Mouse (Mus musculus): ENCODE data around the gene Msx1. TPM values are rescaled to one million over a fixed set of nuclear protein-coding genes. Genes with fewer than 3 reads are reported as not detected.

The Msx1 gene
- polyA plus RNA-seq (2016; fragmentation: Nextera tagmentation; extraction: Ambion mirVana), result 20.4 and 20.6 TPM in 2 replicates

- H3K9me3 ChIP-seq (replicated peaks), result peaks cover 2% of the 10 kb centered on the region
- H3K9ac ChIP-seq, result peak within 1 kb of the TSS; percentile 74
- no peak within 1 kb of the TSS for H3K27ac ChIP-seq (ENCODE audit: poor library complexity, severe bottlenecking)
- peak within 1 kb of the TSS; percentile 60 for H3K4me3 ChIP-seq
- peak; percentile 88 for ATAC-seq (ENCODE audit: insufficient number of reproducible peaks, low FRiP score)
- peaks cover 28% of the 10 kb centered on the region for H3K4me1 ChIP-seq (replicated peaks)
- under 1% methylated on average over 37 of the region's 37 CpGs for whole genome bisulfite sequencing
- H3K4me2 ChIP-seq, result peak within 1 kb of the TSS; percentile 92
- H3K27me3 ChIP-seq (replicated peaks), result peaks cover 90% of the 10 kb centered on the region
- H3K36me3 ChIP-seq, result no peaks in the 10 kb centered on the region
Observed at GRCm38 (mm10) chr5:37824461-37824795, at the start of gene Msx1. Msx1 (minus strand) TSS chr5:37824583.

- H3K27me3 ChIP-seq (replicated peaks), result peaks cover 13% of the 10 kb centered on the region
- no peak overlapping the region for H3K4me2 ChIP-seq
- no peak overlapping the region for H3K27ac ChIP-seq (ENCODE audit: poor library complexity, severe bottlenecking)
- H3K9ac ChIP-seq, result no peak overlapping the region
- WGBS, result 74% methylated on average over 6 of the region's 6 CpGs
- H3K4me3 ChIP-seq, result no peak overlapping the region
- no peaks in the 10 kb centered on the region for H3K4me1 ChIP-seq (replicated peaks)
- H3K36me3 ChIP-seq, result no peaks in the 10 kb centered on the region
- H3K9me3 ChIP-seq (replicated peaks), result no peaks in the 10 kb centered on the region
- no peak for ATAC-seq (ENCODE audit: insufficient number of reproducible peaks, low FRiP score)
Observed at GRCm38 (mm10) chr5:37865471-37865870, 41.1 kb upstream of the Msx1 start.

- Histone ChIP-seq H3K4me1 (replicated peaks) (no peaks in the 10 kb centered on the region), H3K9ac (no peak overlapping the region), H3K4me3 (no peak overlapping the region), H3K27ac (ENCODE audit: poor library complexity, severe bottlenecking) (no peak overlapping the region), H3K9me3 (replicated peaks) (no peaks in the 10 kb centered on the region), H3K4me2 (no peak overlapping the region), H3K27me3 (replicated peaks) (peaks cover 20% of the 10 kb centered on the region), H3K36me3 (no peaks in the 10 kb centered on the region)
- no peak for ATAC-seq (ENCODE audit: insufficient number of reproducible peaks, low FRiP score)
- WGBS, result 84% methylated on average over 2 of the region's 2 CpGs
Observed at GRCm38 (mm10) chr5:37864309-37864708, 39.9 kb upstream of the Msx1 start.

- H3K9me3 ChIP-seq (replicated peaks), result no peaks in the 10 kb centered on the region
- WGBS, result 70% methylated on average over 6 of the region's 6 CpGs
- H3K4me1 ChIP-seq (replicated peaks), result no peaks in the 10 kb centered on the region
- H3K36me3 ChIP-seq, result no peaks in the 10 kb centered on the region
- no peak overlapping the region for H3K9ac ChIP-seq
- H3K27ac ChIP-seq (ENCODE audit: poor library complexity, severe bottlenecking), result no peak overlapping the region
- no peak for ATAC-seq (ENCODE audit: insufficient number of reproducible peaks, low FRiP score)
- no peak overlapping the region for H3K4me3 ChIP-seq
- H3K4me2 ChIP-seq, result no peak overlapping the region
- peaks cover 24% of the 10 kb centered on the region; the same call in 1 of the 2 replicates for H3K27me3 ChIP-seq (replicated peaks)
Observed at GRCm38 (mm10) chr5:37860846-37861245, 36.5 kb upstream of the Msx1 start.

GRCm38 (mm10) chr5:37860151-37860721 lies 35.9 kb upstream of the Msx1 start:
- peaks cover 23% of the 10 kb centered on the region; the same call in 1 of the 2 replicates for H3K27me3 ChIP-seq (replicated peaks)
- H3K4me2 ChIP-seq, result no peak overlapping the region
- no peaks in the 10 kb centered on the region for H3K9me3 ChIP-seq (replicated peaks)
- H3K4me3 ChIP-seq, result no peak overlapping the region
- ATAC-seq (ENCODE audit: insufficient number of reproducible peaks, low FRiP score), result no peak
- no peaks in the 10 kb centered on the region for H3K36me3 ChIP-seq
- H3K9ac ChIP-seq, result no peak overlapping the region
- WGBS, result 60% methylated on average over 7 of the region's 7 CpGs
- no peak overlapping the region for H3K27ac ChIP-seq (ENCODE audit: poor library complexity, severe bottlenecking)
- H3K4me1 ChIP-seq (replicated peaks), result no peaks in the 10 kb centered on the region

- ATAC-seq (ENCODE audit: insufficient number of reproducible peaks, low FRiP score), result no peak
Observed at GRCm38 (mm10) chr5:37857763-37858545, 33.6 kb upstream of the Msx1 start.

GRCm38 (mm10) chr5:37856057-37856456 lies 31.7 kb upstream of the Msx1 start:
- Histone ChIP-seq H3K36me3 (no peaks in the 10 kb centered on the region), H3K9ac (no peak overlapping the region), H3K27ac (ENCODE audit: poor library complexity, severe bottlenecking) (no peak overlapping the region), H3K9me3 (replicated peaks) (0 out of 2 replicates have a peak, but pooled peaks cover 3% of the 10 kb centered on the region), H3K4me2 (no peak overlapping the region), H3K27me3 (replicated peaks) (peaks cover 25% of the 10 kb centered on the region), H3K4me1 (replicated peaks) (no peaks in the 10 kb centered on the region), H3K4me3 (no peak overlapping the region)
- WGBS, result 46% methylated on average over 5 of the region's 5 CpGs
- ATAC-seq (ENCODE audit: insufficient number of reproducible peaks, low FRiP score), result no peak

More at GRCm38 (mm10) chr5:37857763-37858545, 33.6 kb upstream of the Msx1 start:
- 61% methylated on average over 14 of the region's 14 CpGs for WGBS
- H3K36me3 ChIP-seq, result no peaks in the 10 kb centered on the region
- H3K9me3 ChIP-seq (replicated peaks), result 0 out of 2 replicates have a peak, but pooled peaks cover 3% of the 10 kb centered on the region
- H3K4me3 ChIP-seq, result no peak overlapping the region
- H3K4me2 ChIP-seq, result no peak overlapping the region
- peaks cover 23% of the 10 kb centered on the region; the same call in 1 of the 2 replicates for H3K27me3 ChIP-seq (replicated peaks)
- no peak overlapping the region for H3K27ac ChIP-seq (ENCODE audit: poor library complexity, severe bottlenecking)
- no peak overlapping the region for H3K9ac ChIP-seq
- H3K4me1 ChIP-seq (replicated peaks), result no peaks in the 10 kb centered on the region

- 0 out of 2 replicates have a peak, but pooled peaks cover 3% of the 10 kb centered on the region for H3K9me3 ChIP-seq (replicated peaks)
- no peak overlapping the region for H3K9ac ChIP-seq
- H3K27ac ChIP-seq (ENCODE audit: poor library complexity, severe bottlenecking), result no peak overlapping the region
- no peak overlapping the region for H3K4me3 ChIP-seq
- H3K4me2 ChIP-seq, result no peak overlapping the region
- H3K36me3 ChIP-seq, result no peaks in the 10 kb centered on the region
- peaks cover 15% of the 10 kb centered on the region for H3K27me3 ChIP-seq (replicated peaks)
- no peak for ATAC-seq (ENCODE audit: insufficient number of reproducible peaks, low FRiP score)
- no peaks in the 10 kb centered on the region for H3K4me1 ChIP-seq (replicated peaks)
- 71% methylated on average over 6 of the region's 6 CpGs for WGBS
Observed at GRCm38 (mm10) chr5:37854233-37854632, 29.9 kb upstream of the Msx1 start.

GRCm38 (mm10) chr5:37851305-37851982 lies 27.1 kb upstream of the Msx1 start:
- peaks cover 7% of the 10 kb centered on the region; the same call in 1 of the 2 replicates for H3K27me3 ChIP-seq (replicated peaks)
- H3K9me3 ChIP-seq (replicated peaks), result 0 out of 2 replicates have a peak, but pooled peaks cover 3% of the 10 kb centered on the region
- no peaks in the 10 kb centered on the region for H3K4me1 ChIP-seq (replicated peaks)
- no peak overlapping the region for H3K27ac ChIP-seq (ENCODE audit: poor library complexity, severe bottlenecking)
- no peak overlapping the region for H3K4me3 ChIP-seq
- no peak overlapping the region for H3K9ac ChIP-seq
- WGBS, result 55% methylated on average over 15 of the region's 15 CpGs
- H3K4me2 ChIP-seq, result no peak overlapping the region
- no peaks in the 10 kb centered on the region for H3K36me3 ChIP-seq
- no peak for ATAC-seq (ENCODE audit: insufficient number of reproducible peaks, low FRiP score)

GRCm38 (mm10) chr5:37848991-37849719 lies 24.8 kb upstream of the Msx1 start:
- no peak overlapping the region for H3K4me2 ChIP-seq
- ATAC-seq (ENCODE audit: insufficient number of reproducible peaks, low FRiP score), result no peak
- WGBS, result 54% methylated on average over 8 of the region's 8 CpGs
- H3K9me3 ChIP-seq (replicated peaks), result 0 out of 2 replicates have a peak, but pooled peaks cover 3% of the 10 kb centered on the region
- H3K27me3 ChIP-seq (replicated peaks), result peaks cover 7% of the 10 kb centered on the region; the same call in 1 of the 2 replicates
- H3K4me3 ChIP-seq, result no peak overlapping the region
- H3K27ac ChIP-seq (ENCODE audit: poor library complexity, severe bottlenecking), result no peak overlapping the region
- no peaks in the 10 kb centered on the region for H3K36me3 ChIP-seq
- H3K4me1 ChIP-seq (replicated peaks), result 0 out of 2 replicates have a peak, but pooled peaks cover 3% of the 10 kb centered on the region
- no peak overlapping the region for H3K9ac ChIP-seq

Data from heart, embryonic 12.5 days (tissue).